Mouse (Mus musculus) kidney, postnatal 0 days (tissue): ENCODE results near the gene Chrnb1. TPM values are rescaled to one million over a fixed set of nuclear protein-coding genes. Genes with fewer than 3 reads are reported as not detected.
A peak's percentile ranks its signal among the peaks of the same experiment; 100 is the strongest.

Source experiments
- ATAC-seq: fragments of 200-750 bp; cut with Nextera tagmentation; replicated peaks from 2 replicates; pipeline ENCODE4 v1.8.0; 2017; ENCODE audit warnings: low read depth, moderate number of reproducible peaks, moderate TSS enrichment, moderate library complexity; ENCODE audit not compliant: low FRiP score
- DNase-seq: peaks from one replicate; pipeline ENCODE4 v3.0.0-alpha.2; 2016; ENCODE audit warnings: low spot score
- H3K27ac ChIP-seq: fragments of 300-500 bp; sonication (generic); 2 replicates; pipeline ENCODE4 v1.5.1; 2014; ENCODE audit warnings: mild to moderate bottlenecking
- H3K27me3 ChIP-seq: fragments of 300-500 bp; sonication (generic); 2 replicates; pipeline ENCODE4 v1.6.1; 2014; ENCODE audit warnings: low read length, mixed read lengths; ENCODE audit not compliant: insufficient read depth
- H3K36me3 ChIP-seq: fragments of 300-500 bp; sonication (generic); 2 replicates; pipeline ENCODE4 v1.6.1; 2014; ENCODE audit warnings: low read length, mixed read lengths; ENCODE audit not compliant: insufficient read depth
- H3K4me1 ChIP-seq: fragments of 300-500 bp; sonication (generic); replicated peaks from 2 replicates; pipeline ENCODE4 v1.6.1; 2014; ENCODE audit warnings: antibody characterized with exemption, low read length, mixed read lengths; ENCODE audit not compliant: insufficient read depth
- H3K4me2 ChIP-seq: fragments of 300-500 bp; sonication (generic); 2 replicates; pipeline ENCODE4 v1.6.1; 2014; ENCODE audit warnings: mild to moderate bottlenecking, low read length, moderate library complexity, mixed read lengths
- H3K4me3 ChIP-seq: fragments of 300-500 bp; sonication (generic); replicated peaks from 2 replicates; pipeline ENCODE4 v1.5.1; 2014; ENCODE audit warnings: low read depth, low read length
- H3K9ac ChIP-seq: fragments of 300-500 bp; sonication (generic); 2 replicates; pipeline ENCODE4 v1.6.1; 2014; ENCODE audit warnings: low read depth, low read length
- H3K9me3 ChIP-seq: fragments of 300-500 bp; sonication (generic); replicated peaks from 2 replicates; pipeline ENCODE4 v1.6.1; 2016; ENCODE audit warnings: low read length, inconsistent platforms, mixed read lengths
- CTCF ChIP-seq: IDR thresholded peaks from 2 replicates; pipeline ENCODE4 v1.5.1; 2016; ENCODE audit warnings: antibody characterized with exemption, low read depth, mild to moderate bottlenecking, moderate library complexity
- WGBS: fragments of 180-500 bp; shearing (Covaris S2); extraction: QIAGEN DNeasy Blood & Tissue Kit; methylation state at CpG from one replicate; pipeline ENCODE4 v1.1.7; 2014; 5-methylcytosine and 5-hydroxymethylcytosine counted together
- polyA plus RNA-seq: library from polyadenylated mRNA; unstranded; fragments of >200 nt; fragmentation: Nextera tagmentation; extraction: Ambion mirVana; gene quantifications from 2 replicates; pipeline ENCODE4 v1.2.1, GENCODE M21; 2015

Chrnb1 gene
- polyA plus RNA-seq, 1 experiment from 2014 or later, result 12.1 TPM

- Histone ChIP-seq H3K4me2 (peak overlapping the region; percentile 69), H3K4me3 (peak overlapping the region; percentile 55), H3K36me3 (no peaks in the 10 kb centered on the region), H3K9me3 (no peaks in the 10 kb centered on the region), H3K27ac (peak overlapping the region; percentile 93), H3K9ac (peak overlapping the region; percentile 79), H3K27me3 (no peaks in the 10 kb centered on the region), H3K4me1 (peaks cover 18% of the 10 kb centered on the region; the same call in 1 of the 2 replicates)
- 26% methylated on average over 9 of the region's 9 CpGs for WGBS
- no peak for TF ChIP-seq CTCF
- DNase-seq, result no peak
- no peak for ATAC-seq
Measured at GRCm38 (mm10) chr11:69757303-69758089, 38.2 kb downstream of the Chrnb1 start.

- H3K27ac ChIP-seq, result no peak overlapping the region
- WGBS, result 47% methylated on average over 3 of the region's 3 CpGs
- H3K36me3 ChIP-seq, result no peaks in the 10 kb centered on the region
- peaks cover 10% of the 10 kb centered on the region; the same call in 1 of the 2 replicates for H3K4me1 ChIP-seq
- ATAC-seq, result no peak
- no peaks in the 10 kb centered on the region for H3K9me3 ChIP-seq
- TF ChIP-seq CTCF, result peak; percentile 81
- H3K4me2 ChIP-seq, result peak overlapping the region; percentile 10; the same call in 1 of the 2 replicates
- no peak overlapping the region for H3K4me3 ChIP-seq
- H3K27me3 ChIP-seq, result no peaks in the 10 kb centered on the region
- peak; percentile 90 for DNase-seq
- H3K9ac ChIP-seq, result no peak overlapping the region
Measured at GRCm38 (mm10) chr11:69754701-69755100, 41.0 kb downstream of the Chrnb1 start.

- no peaks in the 10 kb centered on the region for H3K27me3 ChIP-seq
- no peak overlapping the region for H3K4me3 ChIP-seq
- TF ChIP-seq CTCF, result no peak
- no peak for ATAC-seq
- WGBS, result 90% methylated on average over 5 of the region's 5 CpGs
- H3K4me2 ChIP-seq, result peak overlapping the region; percentile 10; the same call in 1 of the 2 replicates
- H3K27ac ChIP-seq, result no peak overlapping the region
- 0 out of 2 replicates have a peak, but pooled peaks cover 4% of the 10 kb centered on the region for H3K36me3 ChIP-seq
- no peaks in the 10 kb centered on the region for H3K9me3 ChIP-seq
- no peak for DNase-seq
- H3K4me1 ChIP-seq, result peaks cover 7% of the 10 kb centered on the region; the same call in 1 of the 2 replicates
- H3K9ac ChIP-seq, result no peak overlapping the region
Measured at GRCm38 (mm10) chr11:69754233-69754632, 41.5 kb downstream of the Chrnb1 start.

- Histone ChIP-seq H3K27ac (no peak overlapping the region), H3K4me2 (no peak overlapping the region), H3K36me3 (0 out of 2 replicates have a peak, but pooled peaks cover 4% of the 10 kb centered on the region), H3K4me1 (peaks cover 7% of the 10 kb centered on the region; the same call in 1 of the 2 replicates), H3K4me3 (no peak overlapping the region), H3K27me3 (no peaks in the 10 kb centered on the region), H3K9me3 (no peaks in the 10 kb centered on the region), H3K9ac (no peak overlapping the region)
- ATAC-seq (no peak), DNase-seq (no peak)
- TF ChIP-seq CTCF, result no peak
Measured at GRCm38 (mm10) chr11:69752686-69753085, 43.1 kb downstream of the Chrnb1 start.

GRCm38 (mm10) chr11:69751635-69752034 lies 44.1 kb downstream of the Chrnb1 start:
- no peak for TF ChIP-seq CTCF
- peaks cover 7% of the 10 kb centered on the region; the same call in 1 of the 2 replicates for H3K4me1 ChIP-seq
- H3K9ac ChIP-seq, result no peak overlapping the region
- H3K27ac ChIP-seq, result no peak overlapping the region
- H3K4me3 ChIP-seq, result no peak overlapping the region
- H3K4me2 ChIP-seq, result no peak overlapping the region
- ATAC-seq (no peak), DNase-seq (no peak)
- H3K9me3 ChIP-seq, result no peaks in the 10 kb centered on the region
- 75% methylated on average over 3 of the region's 3 CpGs for WGBS
- no peaks in the 10 kb centered on the region for H3K27me3 ChIP-seq
- peaks cover 11% of the 10 kb centered on the region for H3K36me3 ChIP-seq

Other genes starting within 250 kb of the Chrnb1 start
- gene Dnah2, start 246.8 kb downstream of the Chrnb1 start, polyA plus RNA-seq, result 0.32 and 0.52 TPM in 2 replicates
- gene Efnb3, start 235.7 kb downstream of the Chrnb1 start, polyA plus RNA-seq, result 7.7 and 7.8 TPM in 2 replicates
- 17.9 and 19.4 TPM in 2 replicates for gene Wrap53, start 215.7 kb downstream of the Chrnb1 start, polyA plus RNA-seq
- 117 and 121 TPM in 2 replicates for gene Trp53, start 215.6 kb downstream of the Chrnb1 start, polyA plus RNA-seq
- gene Atp1b2, start 190.0 kb downstream of the Chrnb1 start, polyA plus RNA-seq, result 13.7 and 16.3 TPM in 2 replicates
- 0.13 TPM in 1 of 2 replicates, not detected in the other for gene Shbg, start 178.0 kb downstream of the Chrnb1 start, polyA plus RNA-seq
- 27.6 and 31.3 TPM in 2 replicates for gene Sat2, start 173.9 kb downstream of the Chrnb1 start, polyA plus RNA-seq
- gene Fxr2, start 163.0 kb downstream of the Chrnb1 start, polyA plus RNA-seq, result 17.4 and 18.4 TPM in 2 replicates
- 0.28 and 0.32 TPM in 2 replicates for gene Sox15, start 140.6 kb downstream of the Chrnb1 start, polyA plus RNA-seq
- 82.6 and 85.7 TPM in 2 replicates for gene Mpdu1, start 133.3 kb downstream of the Chrnb1 start, polyA plus RNA-seq
- gene Cd68, start 129.8 kb downstream of the Chrnb1 start, polyA plus RNA-seq, result 10.4 and 12.8 TPM in 2 replicates
- 468 and 493 TPM in 2 replicates for gene Eif4a1, start 123.5 kb downstream of the Chrnb1 start, polyA plus RNA-seq
- 52.2 and 59.4 TPM in 2 replicates for gene Senp3, start 113.9 kb downstream of the Chrnb1 start, polyA plus RNA-seq
- 0.43 and 0.89 TPM in 2 replicates for gene Tnfsf13, start 110.2 kb downstream of the Chrnb1 start, polyA plus RNA-seq
- 14.1 and 15.8 TPM in 2 replicates for gene Tnfsf12, start 100.1 kb downstream of the Chrnb1 start, polyA plus RNA-seq
- 8.0 and 8.4 TPM in 2 replicates for gene Tnfsfm13, start 99.8 kb downstream of the Chrnb1 start, polyA plus RNA-seq
- gene Polr2a, start 37.3 kb downstream of the Chrnb1 start, polyA plus RNA-seq, result 19.0 and 21.0 TPM in 2 replicates
- 0.17 TPM in 1 of 2 replicates, not detected in the other for gene Slc35g3, start 34.0 kb downstream of the Chrnb1 start, polyA plus RNA-seq
- gene Zbtb4, start 30.0 kb downstream of the Chrnb1 start, polyA plus RNA-seq, result 2.7 and 3.3 TPM in 2 replicates
- gene Fgf11, start 5.9 kb upstream of the Chrnb1 start, polyA plus RNA-seq, result 0.63 and 0.98 TPM in 2 replicates
- gene Tmem102, start 9.7 kb upstream of the Chrnb1 start, polyA plus RNA-seq, result 22.9 and 23.0 TPM in 2 replicates
- gene Gm39566, start 19.4 kb upstream of the Chrnb1 start, polyA plus RNA-seq, result not detected in 2 replicates
- not detected in 2 replicates for gene Spem2, start 22.5 kb upstream of the Chrnb1 start, polyA plus RNA-seq
- gene Spem1, start 26.2 kb upstream of the Chrnb1 start, polyA plus RNA-seq, result not detected in 2 replicates
- gene Nlgn2, start 41.8 kb upstream of the Chrnb1 start, polyA plus RNA-seq, result 4.1 and 4.7 TPM in 2 replicates
- gene Tmem256, start 42.6 kb upstream of the Chrnb1 start, polyA plus RNA-seq, result 485 and 528 TPM in 2 replicates
- gene Plscr3, start 50.4 kb upstream of the Chrnb1 start, polyA plus RNA-seq, result 96.4 and 102 TPM in 2 replicates
- 6.3 and 7.0 TPM in 2 replicates for gene Tnk1, start 62.8 kb upstream of the Chrnb1 start, polyA plus RNA-seq
- gene Tmem95, start 82.1 kb upstream of the Chrnb1 start, polyA plus RNA-seq, result not detected in 2 replicates
- 7.7 and 7.8 TPM in 2 replicates for gene Kctd11, start 85.5 kb upstream of the Chrnb1 start, polyA plus RNA-seq
- 0.33 and 0.48 TPM in 2 replicates for gene Acap1, start 99.6 kb upstream of the Chrnb1 start, polyA plus RNA-seq
- gene 2810408A11Rik, start 105.0 kb upstream of the Chrnb1 start, polyA plus RNA-seq, result 12.5 and 13.0 TPM in 2 replicates
- 9.7 and 12.7 TPM in 2 replicates for gene Neurl4, start 105.1 kb upstream of the Chrnb1 start, polyA plus RNA-seq
- 63.0 and 65.0 TPM in 2 replicates for gene Gps2, start 117.9 kb upstream of the Chrnb1 start, polyA plus RNA-seq
- gene Eif5a, start 126.0 kb upstream of the Chrnb1 start, polyA plus RNA-seq, result 1,371 and 1,476 TPM in 2 replicates
- 6.8 and 7.5 TPM in 2 replicates for gene Ybx2, start 139.9 kb upstream of the Chrnb1 start, polyA plus RNA-seq
- 21.4 and 23.1 TPM in 2 replicates for gene Slc2a4, start 152.2 kb upstream of the Chrnb1 start, polyA plus RNA-seq
- gene Cldn7, start 168.8 kb upstream of the Chrnb1 start, polyA plus RNA-seq, result 238 and 246 TPM in 2 replicates
- gene Ctdnep1, start 185.2 kb upstream of the Chrnb1 start, polyA plus RNA-seq, result 28.3 and 29.1 TPM in 2 replicates
- 97.3 and 97.9 TPM in 2 replicates for gene Elp5, start 186.6 kb upstream of the Chrnb1 start, polyA plus RNA-seq
- gene Gabarap, start 195.2 kb upstream of the Chrnb1 start, polyA plus RNA-seq, result 626 TPM in 2 replicates
- gene Phf23, start 199.8 kb upstream of the Chrnb1 start, polyA plus RNA-seq, result 61.9 and 62.6 TPM in 2 replicates
- 25.8 and 27.1 TPM in 2 replicates for gene Dvl2, start 204.7 kb upstream of the Chrnb1 start, polyA plus RNA-seq
- gene Acadvl, start 219.5 kb upstream of the Chrnb1 start, polyA plus RNA-seq, result 178 and 197 TPM in 2 replicates
- gene Dlg4, start 221.0 kb upstream of the Chrnb1 start, polyA plus RNA-seq, result 4.3 and 6.5 TPM in 2 replicates